Mouse (Mus musculus) testis, adult 2 months (tissue): ENCODE results near the gene Ifna15. TPM values are rescaled to one million over a fixed set of nuclear protein-coding genes. Genes with fewer than 3 reads are reported as not detected.

Experiments used
- H3K27ac ChIP-seq: fragments of 200-500 bp; 2 replicates; pipeline ENCODE4 v1.5.1; 2012; ENCODE audit warnings: low read depth, low read length; ENCODE audit not compliant: control insufficient read depth, insufficient read depth
- H3K27me3 ChIP-seq: fragments of 200-500 bp; 2 replicates; pipeline ENCODE4 v1.6.1; 2012; ENCODE audit warnings: mild to moderate bottlenecking, low read length, moderate library complexity; ENCODE audit not compliant: control insufficient read depth, insufficient read depth
- H3K36me3 ChIP-seq: fragments of 200-500 bp; 2 replicates; pipeline ENCODE4 v1.6.1; 2012; ENCODE audit warnings: mild to moderate bottlenecking, low read length; ENCODE audit not compliant: control insufficient read depth, insufficient read depth
- H3K4me1 ChIP-seq: fragments of 200-500 bp; 2 replicates; pipeline ENCODE4 v1.6.1; 2012; ENCODE audit warnings: low read length; ENCODE audit not compliant: control insufficient read depth, insufficient read depth
- H3K4me3 ChIP-seq: fragments of 200-500 bp; 2 replicates; pipeline ENCODE4 v1.5.1; 2012; ENCODE audit warnings: low read depth, mild to moderate bottlenecking, low read length, moderate library complexity, mixed read lengths; ENCODE audit not compliant: control insufficient read depth
- CTCF ChIP-seq: fragments of 200-500 bp; IDR thresholded peaks from 2 replicates; pipeline ENCODE4 v1.5.1; 2012; ENCODE audit warnings: low read depth, mild to moderate bottlenecking, inconsistent platforms, low read length, moderate library complexity; ENCODE audit not compliant: control insufficient read depth, insufficient read depth, insufficient replicate concordance
- POLR2A ChIP-seq: fragments of 200-500 bp; IDR thresholded peaks from 2 replicates; pipeline ENCODE4 v1.6.1; 2012; ENCODE audit warnings: low read depth, mild to moderate bottlenecking, inconsistent platforms, low read length, moderate library complexity; ENCODE audit not compliant: control insufficient read depth
- polyA plus RNA-seq: library from polyadenylated mRNA; depleted of rRNA; stranded (reverse); fragments of >200 nt; gene quantifications from 2 replicates; pipeline ENCODE4 v1.2.3, GENCODE M21; 2012; rRNA removed

Gene Ifna15
- polyA plus RNA-seq, 1 experiment, result not detected

- H3K4me1 ChIP-seq, result 0 out of 2 replicates have a peak, but pooled peaks cover 2% of the 10 kb centered on the region
- TF ChIP-seq CTCF (no peak), POLR2A (no peak)
- H3K4me3 ChIP-seq, result no peak overlapping the region
- no peaks in the 10 kb centered on the region for H3K27me3 ChIP-seq
- no peak overlapping the region for H3K27ac ChIP-seq
- no peaks in the 10 kb centered on the region for H3K36me3 ChIP-seq
Observed at GRCm38 (mm10) chr4:88525393-88525792, 32.7 kb downstream of the Ifna15 start.

GRCm38 (mm10) chr4:88523241-88523640, 34.8 kb downstream of the Ifna15 start:
- H3K4me3 ChIP-seq, result no peak overlapping the region
- H3K27me3 ChIP-seq, result no peaks in the 10 kb centered on the region
- no peak overlapping the region for H3K27ac ChIP-seq
- no peaks in the 10 kb centered on the region for H3K36me3 ChIP-seq
- H3K4me1 ChIP-seq, result no peaks in the 10 kb centered on the region
- TF ChIP-seq CTCF (no peak), POLR2A (no peak)

- Histone ChIP-seq H3K4me1 (no peaks in the 10 kb centered on the region), H3K27me3 (no peaks in the 10 kb centered on the region), H3K4me3 (no peak within 1 kb of the TSS), H3K27ac (no peak within 1 kb of the TSS), H3K36me3 (no peaks in the 10 kb centered on the region)
- TF ChIP-seq CTCF, result no peak
- TF ChIP-seq POLR2A, result no peak
Observed at GRCm38 (mm10) chr4:88522674-88523073, 35.4 kb downstream of the Ifna15 start, which contains the start of gene Ifnb1. Ifnb1 (minus strand) TSS chr4:88522774.

- no peak for TF ChIP-seq CTCF
- TF ChIP-seq POLR2A, result no peak
- no peaks in the 10 kb centered on the region for H3K27me3 ChIP-seq
Observed at GRCm38 (mm10) chr4:88517957-88518356, 40.1 kb downstream of the Ifna15 start.

GRCm38 (mm10) chr4:88515711-88516211, 42.3 kb downstream of the Ifna15 start:
- no peak overlapping the region for H3K4me3 ChIP-seq
- no peaks in the 10 kb centered on the region for H3K27me3 ChIP-seq
- no peaks in the 10 kb centered on the region for H3K4me1 ChIP-seq
- H3K36me3 ChIP-seq, result no peaks in the 10 kb centered on the region
- TF ChIP-seq POLR2A (no peak), CTCF (no peak)
- no peak overlapping the region for H3K27ac ChIP-seq

More at GRCm38 (mm10) chr4:88517957-88518356, 40.1 kb downstream of the Ifna15 start:
- H3K4me3 ChIP-seq, result no peak overlapping the region
- H3K27ac ChIP-seq, result no peak overlapping the region
- H3K36me3 ChIP-seq, result no peaks in the 10 kb centered on the region
- no peaks in the 10 kb centered on the region for H3K4me1 ChIP-seq

GRCm38 (mm10) chr4:88515250-88515649, 42.8 kb downstream of the Ifna15 start:
- TF ChIP-seq POLR2A, result no peak
- no peak overlapping the region for H3K4me3 ChIP-seq
- H3K4me1 ChIP-seq, result no peaks in the 10 kb centered on the region
- no peaks in the 10 kb centered on the region for H3K27me3 ChIP-seq
- no peaks in the 10 kb centered on the region for H3K36me3 ChIP-seq
- H3K27ac ChIP-seq, result no peak overlapping the region

- H3K4me1 ChIP-seq, result no peaks in the 10 kb centered on the region
- H3K36me3 ChIP-seq, result no peaks in the 10 kb centered on the region
- H3K4me3 ChIP-seq, result no peak overlapping the region
- no peak overlapping the region for H3K27ac ChIP-seq
- no peaks in the 10 kb centered on the region for H3K27me3 ChIP-seq
- peak; percentile 36; the same call in 1 of the 2 replicates for TF ChIP-seq CTCF
- TF ChIP-seq POLR2A, result no peak
Observed at GRCm38 (mm10) chr4:88514403-88514802, 43.6 kb downstream of the Ifna15 start.

- no peak overlapping the region for H3K27ac ChIP-seq
- no peaks in the 10 kb centered on the region for H3K27me3 ChIP-seq
- no peak overlapping the region for H3K4me3 ChIP-seq
- no peaks in the 10 kb centered on the region for H3K4me1 ChIP-seq
- TF ChIP-seq POLR2A, result no peak
- no peaks in the 10 kb centered on the region for H3K36me3 ChIP-seq
Observed at GRCm38 (mm10) chr4:88513743-88514142, 44.3 kb downstream of the Ifna15 start.

Other genes starting within 250 kb of the Ifna15 start
- gene Hacd4, start 119.3 kb downstream of the Ifna15 start, polyA plus RNA-seq, result 0.90 and 1.4 TPM in 2 replicates
- not detected in 2 replicates for gene Ifnb1, start 35.5 kb downstream of the Ifna15 start, polyA plus RNA-seq
- gene Ifna14, start 13.6 kb upstream of the Ifna15 start, polyA plus RNA-seq, result not detected in 2 replicates
- not detected in 2 replicates for gene Ifna9, start 34.1 kb upstream of the Ifna15 start, polyA plus RNA-seq
- gene Ifna12, start 45.1 kb upstream of the Ifna15 start, polyA plus RNA-seq, result not detected in 2 replicates
- not detected in 2 replicates for gene C87499, start 76.2 kb upstream of the Ifna15 start, polyA plus RNA-seq
- gene Ifna13, start 86.2 kb upstream of the Ifna15 start, polyA plus RNA-seq, result not detected in 2 replicates
- not detected in 2 replicates for gene Ifna16, start 118.7 kb upstream of the Ifna15 start, polyA plus RNA-seq
- gene Ifna2, start 125.7 kb upstream of the Ifna15 start, polyA plus RNA-seq, result not detected in 2 replicates
- 0.38 and 0.62 TPM in 2 replicates for gene Ifnab, start 133.1 kb upstream of the Ifna15 start, polyA plus RNA-seq
- gene Gm26566, start 163.6 kb upstream of the Ifna15 start, polyA plus RNA-seq, result 1.1 and 1.7 TPM in 2 replicates
- gene Klhl9, start 164.2 kb upstream of the Ifna15 start, polyA plus RNA-seq, result 5.4 TPM in 2 replicates
- not detected in 2 replicates for gene Gm13271, start 196.6 kb upstream of the Ifna15 start, polyA plus RNA-seq
- not detected in 2 replicates for gene Gm13283, start 201.9 kb upstream of the Ifna15 start, polyA plus RNA-seq
- not detected in 2 replicates for gene Gm13290, start 215.6 kb upstream of the Ifna15 start, polyA plus RNA-seq
- gene Gm13289, start 218.7 kb upstream of the Ifna15 start, polyA plus RNA-seq, result not detected in 2 replicates
- not detected in 2 replicates for gene Gm13272, start 221.6 kb upstream of the Ifna15 start, polyA plus RNA-seq
- not detected in 2 replicates for gene Ifnz, start 223.9 kb upstream of the Ifna15 start, polyA plus RNA-seq
- not detected in 2 replicates for gene Gm13276, start 227.5 kb upstream of the Ifna15 start, polyA plus RNA-seq
- gene Gm13277, start 230.4 kb upstream of the Ifna15 start, polyA plus RNA-seq, result not detected in 2 replicates
- not detected in 2 replicates for gene Gm13278, start 233.3 kb upstream of the Ifna15 start, polyA plus RNA-seq
- not detected in 2 replicates for gene Gm13275, start 236.2 kb upstream of the Ifna15 start, polyA plus RNA-seq
- not detected in 2 replicates for gene Gm13279, start 239.2 kb upstream of the Ifna15 start, polyA plus RNA-seq
- not detected in 2 replicates for gene Gm13285, start 241.4 kb upstream of the Ifna15 start, polyA plus RNA-seq
- not detected in 2 replicates for gene Gm13287, start 245.0 kb upstream of the Ifna15 start, polyA plus RNA-seq
- not detected in 2 replicates for gene Gm13288, start 247.3 kb upstream of the Ifna15 start, polyA plus RNA-seq